24 mouse cellular contexts compared by ENCODE assay signal in the genomic region with DNA sequence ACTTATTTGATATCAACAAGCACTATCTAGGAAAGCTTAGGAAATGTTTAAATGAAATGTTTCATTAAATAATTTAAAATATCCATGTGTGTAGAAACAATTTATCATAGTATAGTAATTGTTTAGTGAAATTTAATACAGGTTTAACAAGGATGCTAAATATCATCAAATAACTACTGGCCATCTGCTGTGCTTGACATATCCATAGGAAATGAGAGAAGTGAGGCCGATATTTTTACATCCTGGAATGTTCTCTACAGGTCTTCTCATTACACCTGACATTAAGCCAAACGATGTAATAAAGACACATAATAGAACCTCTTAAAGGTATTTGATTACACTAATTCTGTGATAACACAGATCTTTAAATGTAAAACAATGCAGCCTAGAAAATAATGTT.
A peak's percentile ranks its signal among the peaks of the same experiment; 100 is the strongest.
DNase-seq lines count a peak whose midpoint lies in the region; ATAC-seq lines count a peak whose summit lies in the region.
"Had no signal": no experiment of that assay in that cellular context is flagged by ENCODE, and none has a peak within 500 bp of the region (broad histone marks: within the 10 kb centered on the region; RNA-seq: fewer than 3 reads in every experiment).

No protein-coding gene starts in this region.

- no peak overlapping the region for H3K27ac ChIP-seq in hindbrain, embryonic 14.5 days
- no peak overlapping the region for H3K27ac ChIP-seq in hindbrain, embryonic 13.5 days
- H3K27ac ChIP-seq: embryonic facial prominence, embryonic 13.5 days; embryonic facial prominence, embryonic 15.5 days; forebrain, embryonic 10.5 days; forebrain, embryonic 12.5 days had no signal

- ATAC-seq in cerebellum, adult (ENCODE audit: insufficient number of reproducible peaks, low FRiP score, low TSS enrichment), result peak; percentile 64; the same call in 1 of the 2 replicates
- no peak for ATAC-seq in hindbrain, embryonic 14.5 days (ENCODE audit: low FRiP score)
- no peak for ATAC-seq in hindbrain, embryonic 13.5 days (ENCODE audit: low FRiP score)
- ATAC-seq: activated CD4-positive, CD25-positive, alpha-beta regulatory T cell, adult 4 months; CD4-positive, CD25-positive, alpha-beta regulatory T cell, adult 4 months; forebrain, embryonic 14.5 days; forebrain, embryonic 16.5 days; Patski had no signal

- H3K9ac ChIP-seq in hindbrain, embryonic 14.5 days, result no peak overlapping the region
- H3K9ac ChIP-seq in hindbrain, embryonic 13.5 days, result no peak overlapping the region
- H3K9ac ChIP-seq: embryonic facial prominence, embryonic 13.5 days; embryonic facial prominence, embryonic 15.5 days; forebrain, embryonic 12.5 days had no signal

- no peaks in the 10 kb centered on the region for H3K36me3 ChIP-seq in hindbrain, embryonic 14.5 days (replicated peaks; ENCODE audit: control insufficient read depth, insufficient read depth)
- no peaks in the 10 kb centered on the region for H3K36me3 ChIP-seq in hindbrain, embryonic 13.5 days
- H3K36me3 ChIP-seq: embryonic facial prominence, embryonic 13.5 days; embryonic facial prominence, embryonic 15.5 days; forebrain, embryonic 10.5 days; forebrain, embryonic 12.5 days; G1E had no signal

- no peaks in the 10 kb centered on the region for H3K4me1 ChIP-seq in hindbrain, embryonic 14.5 days (replicated peaks; ENCODE audit: control insufficient read depth, insufficient read depth, low read length)
- no peaks in the 10 kb centered on the region for H3K4me1 ChIP-seq in hindbrain, embryonic 13.5 days (replicated peaks)
- H3K4me1 ChIP-seq: embryonic facial prominence, embryonic 13.5 days; embryonic facial prominence, embryonic 15.5 days; forebrain, embryonic 10.5 days; forebrain, embryonic 12.5 days had no signal

- H3K9me3 ChIP-seq in hindbrain, embryonic 14.5 days (ENCODE audit: control insufficient read depth, low read length), result no peaks in the 10 kb centered on the region
- no peaks in the 10 kb centered on the region for H3K9me3 ChIP-seq in hindbrain, embryonic 13.5 days
- H3K9me3 ChIP-seq: embryonic facial prominence, embryonic 13.5 days; embryonic facial prominence, embryonic 15.5 days; forebrain, embryonic 10.5 days; forebrain, embryonic 12.5 days; G1E had no signal

- no peak overlapping the region for H3K4me2 ChIP-seq in hindbrain, embryonic 14.5 days (replicated peaks)
- no peak overlapping the region for H3K4me2 ChIP-seq in hindbrain, embryonic 13.5 days
- H3K4me2 ChIP-seq: embryonic facial prominence, embryonic 13.5 days; embryonic facial prominence, embryonic 15.5 days; forebrain, embryonic 12.5 days had no signal

- no peak overlapping the region for H3K4me3 ChIP-seq in hindbrain, embryonic 14.5 days (replicated peaks; ENCODE audit: low read length)
- H3K4me3 ChIP-seq in hindbrain, embryonic 13.5 days, result no peak overlapping the region
- H3K4me3 ChIP-seq: embryonic facial prominence, embryonic 13.5 days; embryonic facial prominence, embryonic 15.5 days; erythroblast, embryonic 14.5 days; forebrain, embryonic 10.5 days; forebrain, embryonic 12.5 days had no signal

- no peak for DNase-seq in cerebellum, postnatal 14 days
- DNase-seq in hindbrain, embryonic 14.5 days (ENCODE audit: low spot score), result peak; percentile 11
- peak; percentile 24 for DNase-seq in brain, adult 2 months (ENCODE audit: low read depth, low spot score)
- DNase-seq: adrenal gland, adult 8-10 months; adrenal gland, postnatal 14 days; adrenal gland, postnatal 36 days; B cell, adult 2 months; cerebellum, adult 11-12 months; cerebellum, postnatal 36 days; embryo, embryonic 11 days had no signal

- H3K27me3 ChIP-seq in hindbrain, embryonic 14.5 days (ENCODE audit: control insufficient read depth, insufficient read depth, low read length), result no peaks in the 10 kb centered on the region
- H3K27me3 ChIP-seq in hindbrain, embryonic 13.5 days, result no peaks in the 10 kb centered on the region
- H3K27me3 ChIP-seq: CH12.LX; embryonic facial prominence, embryonic 13.5 days; embryonic facial prominence, embryonic 15.5 days; forebrain, embryonic 12.5 days; Patski had no signal

- 74% methylated on average over 2 of the region's 2 CpGs for WGBS in hindbrain, embryonic 14.5 days
- WGBS in hindbrain, embryonic 13.5 days, result 85% methylated on average over 2 of the region's 2 CpGs

Comparison
In these comparisons a context has a peak if more than half of its experiments do, and no peak if none do; other contexts are left out.
1. DNase-seq: peak in hindbrain, embryonic 14.5 days (single experiment) and brain, adult 2 months (single experiment); none in cerebellum, postnatal 14 days (0 of 2).